Mouse (Mus musculus): ENCODE data around the gene Gon4l. TPM values are rescaled to one million over a fixed set of nuclear protein-coding genes. Genes with fewer than 3 reads are reported as not detected.

Gene Gon4l
- polyA plus RNA-seq, 1 experiment from 2014 or later = 15.7 TPM

DNA sequence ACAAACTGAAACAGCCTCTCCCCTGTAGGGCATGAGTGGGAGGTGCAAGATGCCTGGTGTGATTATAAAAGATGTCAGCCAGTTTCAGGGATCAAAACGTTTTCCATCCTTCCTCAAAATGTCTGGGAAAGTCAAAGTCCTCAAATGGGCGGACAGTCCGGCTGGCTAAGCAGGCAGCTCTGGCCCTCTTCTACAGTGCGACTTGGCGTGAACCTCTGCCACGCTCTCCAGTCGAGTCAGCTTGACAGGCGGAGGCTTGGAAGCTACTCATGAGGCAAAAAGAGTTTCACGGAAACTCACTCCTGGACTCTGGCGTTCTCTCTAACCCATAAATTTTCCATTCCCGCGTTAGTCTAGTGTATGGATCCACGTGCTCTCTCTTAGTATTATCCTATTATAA is 84.0 kb downstream of the Gon4l start:
- Histone ChIP-seq H3K4me1 (ENCODE audit: control insufficient read depth, insufficient read depth, low read length) (no peaks in the 10 kb centered on the region), H3K9me3 (ENCODE audit: control insufficient read depth, low read depth, low read length) (no peaks in the 10 kb centered on the region), H3K4me2 (replicated peaks; ENCODE audit: low read depth, low read length) (no peak overlapping the region), H3K9ac (replicated peaks; ENCODE audit: low read depth, low read length) (no peak overlapping the region), H3K4me3 (ENCODE audit: low read depth, low read length) (no peak overlapping the region), H3K27ac (ENCODE audit: low read length) (no peak overlapping the region), H3K36me3 (ENCODE audit: control insufficient read depth, insufficient read depth, low read length) (peaks cover 22% of the 10 kb centered on the region; the same call in 1 of the 2 replicates), H3K27me3 (ENCODE audit: control insufficient read depth, insufficient read depth, low read length) (no peaks in the 10 kb centered on the region)
- ATAC-seq (ENCODE audit: insufficient number of reproducible peaks, insufficient read depth, low FRiP score, low read depth) = no peak
- 68% methylated on average over 13 of the region's 13 CpGs for WGBS

GRCm38 (mm10) chr3:88921411-88921810 is 86.4 kb downstream of the Gon4l start:
- 98% methylated on average over 9 of the region's 9 CpGs for WGBS
- H3K36me3 ChIP-seq (ENCODE audit: control insufficient read depth, insufficient read depth, low read length) = peaks cover 44% of the 10 kb centered on the region; the same call in 1 of the 2 replicates
- no peak for ATAC-seq (ENCODE audit: insufficient number of reproducible peaks, insufficient read depth, low FRiP score, low read depth)

DNA sequence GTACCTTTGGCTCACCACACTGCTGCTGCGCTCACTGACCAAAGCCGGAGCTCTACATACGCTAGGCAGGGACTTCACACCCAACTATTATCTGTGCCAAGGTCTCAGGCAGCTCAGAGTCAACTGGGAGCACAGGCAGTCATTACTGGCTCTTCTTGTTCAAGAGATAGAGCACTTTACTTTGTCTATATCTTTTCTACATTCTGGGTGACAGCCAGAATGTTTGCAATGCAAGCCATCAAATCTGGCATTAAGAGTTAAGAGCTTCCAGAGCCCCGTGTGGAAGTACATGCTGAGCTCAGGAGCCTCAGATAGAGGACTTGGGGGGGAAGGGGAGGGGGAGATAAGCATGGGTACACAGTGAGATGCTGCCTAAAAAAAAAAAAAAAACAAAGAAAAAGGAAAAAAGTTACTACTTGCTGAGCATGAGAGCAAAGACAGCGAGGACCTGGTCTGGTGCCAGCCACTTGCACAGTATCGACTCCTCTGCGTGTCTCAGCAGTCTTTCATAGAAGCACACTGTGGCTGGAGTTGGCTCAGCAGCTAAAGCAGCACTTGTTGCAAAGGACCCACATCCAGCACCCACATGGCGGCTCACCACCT is 89.1 kb downstream of the Gon4l start:
- no peaks in the 10 kb centered on the region for H3K27me3 ChIP-seq (ENCODE audit: control insufficient read depth, insufficient read depth, low read length)
- no peak overlapping the region for H3K4me2 ChIP-seq (replicated peaks; ENCODE audit: low read depth, low read length)
- no peak overlapping the region for H3K4me3 ChIP-seq (ENCODE audit: low read depth, low read length)
- no peak overlapping the region for H3K27ac ChIP-seq (ENCODE audit: low read length)
- WGBS = 85% methylated on average over 8 of the region's 8 CpGs
- no peaks in the 10 kb centered on the region for H3K4me1 ChIP-seq (ENCODE audit: control insufficient read depth, insufficient read depth, low read length)
- H3K9me3 ChIP-seq (ENCODE audit: control insufficient read depth, low read depth, low read length) = no peaks in the 10 kb centered on the region
- peaks cover 69% of the 10 kb centered on the region for H3K36me3 ChIP-seq (ENCODE audit: control insufficient read depth, insufficient read depth, low read length)
- no peak overlapping the region for H3K9ac ChIP-seq (replicated peaks; ENCODE audit: low read depth, low read length)
- no peak for ATAC-seq (ENCODE audit: insufficient number of reproducible peaks, insufficient read depth, low FRiP score, low read depth)

More at GRCm38 (mm10) chr3:88921411-88921810, 86.4 kb downstream of the Gon4l start:
- Histone ChIP-seq H3K9ac (replicated peaks; ENCODE audit: low read depth, low read length) (no peak overlapping the region), H3K4me3 (ENCODE audit: low read depth, low read length) (no peak overlapping the region), H3K4me2 (replicated peaks; ENCODE audit: low read depth, low read length) (no peak overlapping the region), H3K27me3 (ENCODE audit: control insufficient read depth, insufficient read depth, low read length) (no peaks in the 10 kb centered on the region), H3K4me1 (ENCODE audit: control insufficient read depth, insufficient read depth, low read length) (no peaks in the 10 kb centered on the region), H3K9me3 (ENCODE audit: control insufficient read depth, low read depth, low read length) (no peaks in the 10 kb centered on the region), H3K27ac (ENCODE audit: low read length) (no peak overlapping the region)

GRCm38 (mm10) chr3:88925651-88926050 is 90.6 kb downstream of the Gon4l start:
- Histone ChIP-seq H3K36me3 (ENCODE audit: control insufficient read depth, insufficient read depth, low read length) (peaks cover 78% of the 10 kb centered on the region), H3K9ac (replicated peaks; ENCODE audit: low read depth, low read length) (no peak overlapping the region), H3K27me3 (ENCODE audit: control insufficient read depth, insufficient read depth, low read length) (no peaks in the 10 kb centered on the region), H3K4me1 (ENCODE audit: control insufficient read depth, insufficient read depth, low read length) (no peaks in the 10 kb centered on the region), H3K4me2 (replicated peaks; ENCODE audit: low read depth, low read length) (no peak overlapping the region), H3K27ac (ENCODE audit: low read length) (no peak overlapping the region), H3K9me3 (ENCODE audit: control insufficient read depth, low read depth, low read length) (no peaks in the 10 kb centered on the region), H3K4me3 (ENCODE audit: low read depth, low read length) (no peak overlapping the region)
- ATAC-seq (ENCODE audit: insufficient number of reproducible peaks, insufficient read depth, low FRiP score, low read depth) = no peak
- WGBS = 93% methylated on average over 2 of the region's 2 CpGs

- WGBS = 90% methylated on average over 3 of the region's 3 CpGs
- ATAC-seq (ENCODE audit: insufficient number of reproducible peaks, insufficient read depth, low FRiP score, low read depth) = no peak
- Histone ChIP-seq H3K9me3 (ENCODE audit: control insufficient read depth, low read depth, low read length) (no peaks in the 10 kb centered on the region), H3K36me3 (ENCODE audit: control insufficient read depth, insufficient read depth, low read length) (peaks cover 67% of the 10 kb centered on the region), H3K4me1 (ENCODE audit: control insufficient read depth, insufficient read depth, low read length) (no peaks in the 10 kb centered on the region), H3K4me2 (replicated peaks; ENCODE audit: low read depth, low read length) (no peak overlapping the region), H3K9ac (replicated peaks; ENCODE audit: low read depth, low read length) (no peak overlapping the region), H3K27ac (ENCODE audit: low read length) (no peak overlapping the region), H3K4me3 (ENCODE audit: low read depth, low read length) (no peak overlapping the region), H3K27me3 (ENCODE audit: control insufficient read depth, insufficient read depth, low read length) (no peaks in the 10 kb centered on the region)
These were observed 94.5 kb downstream of the Gon4l start for GRCm38 (mm10) chr3:88929501-88929900.

DNA sequence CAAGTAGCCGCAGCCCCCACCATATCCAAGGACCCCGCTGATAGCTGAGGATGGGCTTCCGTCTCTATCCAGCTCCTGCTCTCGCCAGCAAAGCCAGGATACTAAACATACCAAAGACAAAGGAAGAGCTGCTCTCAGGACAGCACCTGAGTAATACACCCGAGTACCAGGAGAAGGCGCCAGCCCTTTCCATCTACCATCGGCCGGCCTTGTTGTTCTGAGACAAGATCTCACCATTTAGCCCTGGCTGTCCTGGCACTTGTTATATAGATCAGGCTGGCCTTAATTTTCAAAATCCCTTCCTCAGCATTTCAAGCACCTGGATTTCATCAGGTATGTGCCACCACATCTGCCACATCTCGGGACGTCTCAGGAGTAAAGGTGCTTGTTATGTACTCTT is 104.0 kb downstream of the Gon4l start:
- no peak overlapping the region for H3K4me2 ChIP-seq (replicated peaks; ENCODE audit: low read depth, low read length)
- H3K27me3 ChIP-seq (ENCODE audit: control insufficient read depth, insufficient read depth, low read length) = no peaks in the 10 kb centered on the region
- no peak overlapping the region for H3K27ac ChIP-seq (ENCODE audit: low read length)
- no peaks in the 10 kb centered on the region for H3K9me3 ChIP-seq (ENCODE audit: control insufficient read depth, low read depth, low read length)
- H3K9ac ChIP-seq (replicated peaks; ENCODE audit: low read depth, low read length) = no peak overlapping the region
- no peak for ATAC-seq (ENCODE audit: insufficient number of reproducible peaks, insufficient read depth, low FRiP score, low read depth)
- peaks cover 59% of the 10 kb centered on the region for H3K36me3 ChIP-seq (ENCODE audit: control insufficient read depth, insufficient read depth, low read length)
- WGBS = 92% methylated on average over 10 of the region's 10 CpGs
- no peaks in the 10 kb centered on the region for H3K4me1 ChIP-seq (ENCODE audit: control insufficient read depth, insufficient read depth, low read length)
- no peak overlapping the region for H3K4me3 ChIP-seq (ENCODE audit: low read depth, low read length)

- Histone ChIP-seq H3K27me3 (ENCODE audit: control insufficient read depth, insufficient read depth, low read length) (no peaks in the 10 kb centered on the region), H3K36me3 (ENCODE audit: control insufficient read depth, insufficient read depth, low read length) (peaks cover 52% of the 10 kb centered on the region), H3K9ac (replicated peaks; ENCODE audit: low read depth, low read length) (no peak overlapping the region), H3K27ac (ENCODE audit: low read length) (no peak overlapping the region), H3K9me3 (ENCODE audit: control insufficient read depth, low read depth, low read length) (no peaks in the 10 kb centered on the region), H3K4me1 (ENCODE audit: control insufficient read depth, insufficient read depth, low read length) (no peaks in the 10 kb centered on the region), H3K4me3 (ENCODE audit: low read depth, low read length) (no peak overlapping the region), H3K4me2 (replicated peaks; ENCODE audit: low read depth, low read length) (no peak overlapping the region)
- WGBS = 77% methylated on average over 3 of the region's 3 CpGs
- no peak for ATAC-seq (ENCODE audit: insufficient number of reproducible peaks, insufficient read depth, low FRiP score, low read depth)
These were observed 104.7 kb downstream of the Gon4l start for GRCm38 (mm10) chr3:88939749-88940148.

DNA sequence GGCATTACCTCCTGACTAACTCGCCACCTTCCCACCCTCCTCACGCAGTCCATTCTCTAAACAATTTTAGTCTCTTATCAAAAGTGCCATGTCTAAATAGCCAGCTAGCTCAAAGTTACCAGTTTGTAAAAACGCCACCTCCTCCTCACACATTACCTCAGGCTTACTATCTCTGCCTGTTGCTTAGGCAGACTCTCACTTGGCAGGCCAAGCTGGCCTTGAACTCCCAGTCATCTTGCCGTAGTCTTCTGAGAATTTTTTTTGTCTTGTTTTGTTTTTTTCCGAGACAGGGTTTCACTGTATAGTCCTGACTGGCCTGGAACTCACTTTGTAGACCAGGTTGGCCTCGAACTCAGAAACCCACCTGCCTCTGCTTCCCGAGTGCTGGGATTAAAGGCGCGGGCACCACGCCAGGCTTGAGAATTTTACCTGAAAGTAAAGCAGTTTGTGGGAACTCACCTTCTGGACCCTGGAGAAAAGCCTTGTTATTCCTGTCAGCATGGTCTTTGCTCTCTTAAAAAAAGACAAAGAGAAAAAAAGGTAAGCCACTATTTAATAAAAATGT is 107.4 kb downstream of the Gon4l start:
- ATAC-seq (ENCODE audit: insufficient number of reproducible peaks, insufficient read depth, low FRiP score, low read depth) = no peak
- Histone ChIP-seq H3K27ac (ENCODE audit: low read length) (no peak overlapping the region), H3K9ac (replicated peaks; ENCODE audit: low read depth, low read length) (no peak overlapping the region), H3K4me3 (ENCODE audit: low read depth, low read length) (no peak overlapping the region), H3K4me1 (ENCODE audit: control insufficient read depth, insufficient read depth, low read length) (no peaks in the 10 kb centered on the region), H3K27me3 (ENCODE audit: control insufficient read depth, insufficient read depth, low read length) (no peaks in the 10 kb centered on the region), H3K36me3 (ENCODE audit: control insufficient read depth, insufficient read depth, low read length) (peaks cover 35% of the 10 kb centered on the region), H3K4me2 (replicated peaks; ENCODE audit: low read depth, low read length) (no peak overlapping the region), H3K9me3 (ENCODE audit: control insufficient read depth, low read depth, low read length) (no peaks in the 10 kb centered on the region)
- 94% methylated on average over 10 of the region's 10 CpGs for WGBS

DNA sequence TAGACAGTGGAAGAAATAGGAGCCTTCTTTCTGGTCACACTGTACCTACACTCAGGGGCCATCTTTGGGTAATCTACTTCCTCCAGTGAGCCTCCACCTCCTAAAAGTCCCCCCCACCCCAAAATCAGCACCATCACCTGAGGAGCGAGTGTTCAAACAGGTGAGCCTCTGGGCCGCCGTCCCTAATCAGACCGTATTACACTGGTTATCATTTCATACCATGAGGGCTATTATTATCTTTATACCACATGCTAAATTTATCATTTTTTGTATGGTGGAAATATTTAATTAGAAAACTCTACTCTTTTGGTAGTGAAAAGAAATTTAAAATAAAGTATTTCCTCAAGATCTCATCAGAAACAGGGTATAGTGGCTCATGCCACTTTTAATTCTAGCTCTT is 109.1 kb downstream of the Gon4l start:
- Histone ChIP-seq H3K27me3 (ENCODE audit: control insufficient read depth, insufficient read depth, low read length) (no peaks in the 10 kb centered on the region), H3K4me1 (ENCODE audit: control insufficient read depth, insufficient read depth, low read length) (peaks cover 12% of the 10 kb centered on the region; the same call in 1 of the 2 replicates), H3K9me3 (ENCODE audit: control insufficient read depth, low read depth, low read length) (no peaks in the 10 kb centered on the region), H3K9ac (replicated peaks; ENCODE audit: low read depth, low read length) (no peak overlapping the region), H3K27ac (ENCODE audit: low read length) (no peak overlapping the region), H3K36me3 (ENCODE audit: control insufficient read depth, insufficient read depth, low read length) (peaks cover 22% of the 10 kb centered on the region), H3K4me3 (ENCODE audit: low read depth, low read length) (no peak overlapping the region), H3K4me2 (replicated peaks; ENCODE audit: low read depth, low read length) (no peak overlapping the region)
- ATAC-seq (ENCODE audit: insufficient number of reproducible peaks, insufficient read depth, low FRiP score, low read depth) = no peak
- 82% methylated on average over 4 of the region's 4 CpGs for WGBS

All from stomach, embryonic 14.5 days (tissue).